Mouse (Mus musculus) layer of hippocampus, adult 6 months (tissue): ENCODE results near the gene Efna4. TPM values are rescaled to one million over a fixed set of nuclear protein-coding genes. Genes with fewer than 3 reads are reported as not detected.

ENCODE experiments used
- long read RNA-seq, 2 experiments: library from polyadenylated mRNA; unstranded; transcript quantifications; one replicate each; pipeline ENCODE4 v2.0.0; 2019 to 2020
- polyA plus RNA-seq: library from polyadenylated mRNA; unstranded; fragments of <200 nt; fragmentation: Nextera tagmentation; gene quantifications from 2 replicates; pipeline ENCODE4 v1.2.3, GENCODE M21; 2021

The Efna4 gene
- polyA plus RNA-seq: 0.39 and 0.40 TPM in 2 replicates
- long read RNA-seq, experiment 1: 0 reads
- long read RNA-seq, experiment 2: 0 reads

GRCm38 (mm10) chr3:89337721-89338578 lies at the start of gene Efna4:
Gene Efna4, minus strand, starts transcription at chr3:89338028.

GRCm38 (mm10) chr3:89365153-89365485 lies 27.3 kb upstream of the Efna4 start, which contains the start of gene Dcst1:
Gene Dcst1, minus strand, starts transcription at chr3:89365253.

GRCm38 (mm10) chr3:89361675-89362074 lies 23.8 kb upstream of the Efna4 start, which contains the start of gene Dcst2:
Gene Dcst2, plus strand, starts transcription at chr3:89361975.

GRCm38 (mm10) chr3:89349869-89350501 lies 12.2 kb upstream of the Efna4 start, which contains the start of gene Adam15:
Gene Adam15, minus strand, starts transcription at chr3:89349996.

GRCm38 (mm10) chr3:89322514-89323165 lies 15.2 kb downstream of the Efna4 start, which contains the start of gene Efna3:
Gene Efna3, minus strand, starts transcription at chr3:89322965.

Other genes with a start within 250 kb of the Efna4 start
- gene Rusc1, start 244.7 kb downstream of the Efna4 start, polyA plus RNA-seq: 40.8 and 48.7 TPM in 2 replicates
- gene Gm43738, start 236.9 kb downstream of the Efna4 start, polyA plus RNA-seq: not detected in 2 replicates
- 183 TPM in 2 replicates for gene Fdps, start 236.1 kb downstream of the Efna4 start, polyA plus RNA-seq
- 0.20 TPM in 1 of 2 replicates, not detected in the other for gene Pklr, start 201.9 kb downstream of the Efna4 start, polyA plus RNA-seq
- gene Hcn3, start 177.8 kb downstream of the Efna4 start, polyA plus RNA-seq: 1.9 and 2.1 TPM in 2 replicates
- 2.3 and 2.6 TPM in 2 replicates for gene Clk2, start 173.2 kb downstream of the Efna4 start, polyA plus RNA-seq
- 79.6 and 80.4 TPM in 2 replicates for gene Scamp3, start 160.6 kb downstream of the Efna4 start, polyA plus RNA-seq
- 7.2 and 8.7 TPM in 2 replicates for gene Fam189b, start 154.9 kb downstream of the Efna4 start, polyA plus RNA-seq
- 24.0 and 25.6 TPM in 2 replicates for gene Gba, start 135.1 kb downstream of the Efna4 start, polyA plus RNA-seq
- 10.7 and 16.8 TPM in 2 replicates for gene Thbs3, start 122.8 kb downstream of the Efna4 start, polyA plus RNA-seq
- 125 and 128 TPM in 2 replicates for gene Mtx1, start 110.9 kb downstream of the Efna4 start, polyA plus RNA-seq
- not detected in 2 replicates for gene Muc1, start 109.0 kb downstream of the Efna4 start, polyA plus RNA-seq
- gene Krtcap2, start 92.1 kb downstream of the Efna4 start, polyA plus RNA-seq: 237 and 255 TPM in 2 replicates
- 20.0 and 21.4 TPM in 2 replicates for gene Trim46, start 91.7 kb downstream of the Efna4 start, polyA plus RNA-seq
- 320 and 365 TPM in 2 replicates for gene Dpm3, start 78.7 kb downstream of the Efna4 start, polyA plus RNA-seq
- gene Slc50a1, start 67.5 kb downstream of the Efna4 start, polyA plus RNA-seq: 56.9 and 59.5 TPM in 2 replicates
- 11.3 and 12.4 TPM in 2 replicates for gene Efna1, start 56.9 kb downstream of the Efna4 start, polyA plus RNA-seq
- 11.0 and 12.5 TPM in 2 replicates for gene Efna3, start 15.1 kb downstream of the Efna4 start, polyA plus RNA-seq
- gene Adam15, start 12.0 kb upstream of the Efna4 start, polyA plus RNA-seq: 26.6 and 28.2 TPM in 2 replicates
- not detected in 2 replicates for gene Dcst2, start 23.9 kb upstream of the Efna4 start, polyA plus RNA-seq
- 1.4 TPM in 2 replicates for gene Dcst1, start 27.2 kb upstream of the Efna4 start, polyA plus RNA-seq
- gene Zbtb7b, start 56.7 kb upstream of the Efna4 start, polyA plus RNA-seq: 0.23 and 0.59 TPM in 2 replicates
- not detected in 2 replicates for gene Lenep, start 64.8 kb upstream of the Efna4 start, polyA plus RNA-seq
- 27.2 and 28.1 TPM in 2 replicates for gene Flad1, start 73.8 kb upstream of the Efna4 start, polyA plus RNA-seq
- gene Cks1b, start 80.4 kb upstream of the Efna4 start, polyA plus RNA-seq: 10.2 and 10.3 TPM in 2 replicates
- gene Shc1, start 80.4 kb upstream of the Efna4 start, polyA plus RNA-seq: 2.7 and 3.0 TPM in 2 replicates
- gene Pygo2, start 92.2 kb upstream of the Efna4 start, polyA plus RNA-seq: 5.8 and 6.2 TPM in 2 replicates
- 20.1 and 28.3 TPM in 2 replicates for gene Pbxip1, start 98.7 kb upstream of the Efna4 start, polyA plus RNA-seq
- gene Pmvk, start 116.5 kb upstream of the Efna4 start, polyA plus RNA-seq: 64.1 and 68.4 TPM in 2 replicates
- 4.0 and 5.1 TPM in 2 replicates for gene Kcnn3, start 182.1 kb upstream of the Efna4 start, polyA plus RNA-seq